Mouse (Mus musculus) lung, embryonic 15.5 days (tissue): Measurements from ENCODE around the gene Mrgpra1. TPM values are rescaled to one million over a fixed set of nuclear protein-coding genes. Genes with fewer than 3 reads are reported as not detected.

Experiments
- polyA plus RNA-seq: library from polyadenylated mRNA; unstranded; fragments of >200 nt; fragmentation: Nextera tagmentation; extraction: Ambion mirVana; gene quantifications from 2 replicates; pipeline ENCODE4 v1.2.1, GENCODE M21; 2015

Gene Mrgpra1
- polyA plus RNA-seq, 1 experiment from 2014 or later = not detected

Other genes starting within 250 kb of the Mrgpra1 start
- 6.5 and 6.9 TPM in 2 replicates for gene Ptpn5, start 220.6 kb downstream of the Mrgpra1 start, polyA plus RNA-seq
- not detected in 2 replicates for gene Mrgpra6, start 149.3 kb downstream of the Mrgpra1 start, polyA plus RNA-seq
- 0.19 TPM in 1 of 2 replicates, not detected in the other for gene Mrgpra9, start 101.4 kb downstream of the Mrgpra1 start, polyA plus RNA-seq
- gene Mrgpra2a, start 97.9 kb upstream of the Mrgpra1 start, polyA plus RNA-seq = not detected in 2 replicates
- not detected in 2 replicates for gene Mrgpra2b, start 174.6 kb upstream of the Mrgpra1 start, polyA plus RNA-seq
- not detected in 2 replicates for gene Mrgpra3, start 247.1 kb upstream of the Mrgpra1 start, polyA plus RNA-seq